ENCODE assay signal across 8 mouse cellular contexts in genomic region chr8:95411309-95411972, GRCm38 (mm10). TPM values are rescaled to one million over a fixed set of nuclear protein-coding genes. Genes with fewer than 3 reads are reported as not detected.
DNase-seq lines count a peak whose midpoint lies in the region; ATAC-seq and TF ChIP-seq lines count a peak whose summit lies in the region.

No protein-coding gene starts in this region.

- no peak overlapping the region for H3K9ac ChIP-seq in liver, embryonic 16.5 days (ENCODE audit: low read depth, low read length)
- H3K9ac ChIP-seq in liver, embryonic 12.5 days = no peak overlapping the region
- H3K9ac ChIP-seq in forebrain, embryonic 14.5 days (ENCODE audit: low read length) = no peak overlapping the region
- no peak overlapping the region for H3K9ac ChIP-seq in hindbrain, postnatal 0 days (replicated peaks; ENCODE audit: low read length)

- H3K4me2 ChIP-seq in liver, embryonic 16.5 days (ENCODE audit: low read depth, low read length) = no peak overlapping the region
- no peak overlapping the region for H3K4me2 ChIP-seq in liver, embryonic 12.5 days
- H3K4me2 ChIP-seq in forebrain, embryonic 14.5 days (ENCODE audit: low read length) = no peak overlapping the region
- H3K4me2 ChIP-seq in hindbrain, postnatal 0 days (ENCODE audit: low read depth, low read length) = no peak overlapping the region

- DNase-seq in forebrain, embryonic 14.5 days (ENCODE audit: low spot score) = peak; percentile 19
- peak; percentile 38 for DNase-seq in hindbrain, postnatal 0 days (ENCODE audit: low spot score)
- no peak for DNase-seq in cerebellum, postnatal 25 days
- no peak for DNase-seq in spleen, postnatal 10 days (ENCODE audit: low spot score in 2 of 2)
- DNase-seq in ovary, adult 18-20 months (ENCODE audit: low spot score) = no peak

- peak; percentile 32; the same call in 1 of the 2 replicates for ATAC-seq in liver, embryonic 16.5 days (ENCODE audit: low read depth)
- ATAC-seq in liver, embryonic 12.5 days = no peak
- no peak for ATAC-seq in forebrain, embryonic 14.5 days
- peak; percentile 79 for ATAC-seq in hindbrain, postnatal 0 days
- peak; percentile 78 for ATAC-seq in megakaryocyte progenitor cell, adult 5-6 weeks (replicated peaks; ENCODE audit: poor library complexity)

- no peaks in the 10 kb centered on the region; the same call in 1 of the 2 replicates for H3K4me1 ChIP-seq in liver, embryonic 16.5 days (ENCODE audit: control insufficient read depth, low read depth, low read length)
- H3K4me1 ChIP-seq in liver, embryonic 12.5 days = no peaks in the 10 kb centered on the region; the same call in 1 of the 2 replicates
- no peaks in the 10 kb centered on the region for H3K4me1 ChIP-seq in forebrain, embryonic 14.5 days (ENCODE audit: control insufficient read depth, insufficient read depth, low read length)
- H3K4me1 ChIP-seq in hindbrain, postnatal 0 days (ENCODE audit: insufficient read depth, low read length) = no peaks in the 10 kb centered on the region

- WGBS in liver, embryonic 16.5 days (ENCODE audit: insufficient replicate concordance) = 27% methylated on average over 10 of the region's 10 CpGs
- 27% methylated on average over 10 of the region's 10 CpGs for WGBS in liver, embryonic 12.5 days (ENCODE audit: insufficient replicate concordance)
- 60% methylated on average over 10 of the region's 10 CpGs for WGBS in forebrain, embryonic 14.5 days
- WGBS in hindbrain, postnatal 0 days = 40% methylated on average over 10 of the region's 10 CpGs

- H3K27me3 ChIP-seq in liver, embryonic 16.5 days (ENCODE audit: control insufficient read depth, insufficient read depth, low read depth, low read length) = no peaks in the 10 kb centered on the region
- no peaks in the 10 kb centered on the region for H3K27me3 ChIP-seq in liver, embryonic 12.5 days (replicated peaks)
- no peaks in the 10 kb centered on the region for H3K27me3 ChIP-seq in forebrain, embryonic 14.5 days (replicated peaks; ENCODE audit: control insufficient read depth, insufficient read depth, low read length)
- no peaks in the 10 kb centered on the region for H3K27me3 ChIP-seq in hindbrain, postnatal 0 days (ENCODE audit: insufficient read depth, low read length)

- no peaks in the 10 kb centered on the region for H3K36me3 ChIP-seq in liver, embryonic 16.5 days (ENCODE audit: control insufficient read depth, insufficient read depth)
- H3K36me3 ChIP-seq in liver, embryonic 12.5 days = no peaks in the 10 kb centered on the region
- no peaks in the 10 kb centered on the region for H3K36me3 ChIP-seq in forebrain, embryonic 14.5 days (ENCODE audit: control insufficient read depth, insufficient read depth, low read length)
- no peaks in the 10 kb centered on the region for H3K36me3 ChIP-seq in hindbrain, postnatal 0 days (ENCODE audit: insufficient read depth, low read length)

- no peak overlapping the region for H3K27ac ChIP-seq in liver, embryonic 16.5 days (ENCODE audit: low read length)
- H3K27ac ChIP-seq in liver, embryonic 12.5 days = no peak overlapping the region
- H3K27ac ChIP-seq in forebrain, embryonic 14.5 days (ENCODE audit: low read depth, low read length) = no peak overlapping the region
- H3K27ac ChIP-seq in hindbrain, postnatal 0 days = peak overlapping the region; percentile 28; the same call in 1 of the 2 replicates

- H3K4me3 ChIP-seq in liver, embryonic 16.5 days (ENCODE audit: low read depth, low read length) = no peak overlapping the region
- H3K4me3 ChIP-seq in liver, embryonic 12.5 days = no peak overlapping the region
- H3K4me3 ChIP-seq in forebrain, embryonic 14.5 days (ENCODE audit: low read depth, low read length) = no peak overlapping the region
- no peak overlapping the region for H3K4me3 ChIP-seq in hindbrain, postnatal 0 days (ENCODE audit: low read length)

- no peak for TF ChIP-seq CTCF in hindbrain, postnatal 0 days (IDR thresholded peaks at IDR 0.05; ENCODE audit: low read depth)

- H3K9me3 ChIP-seq in liver, embryonic 16.5 days (replicated peaks; ENCODE audit: control insufficient read depth, low read length) = no peaks in the 10 kb centered on the region
- no peaks in the 10 kb centered on the region for H3K9me3 ChIP-seq in liver, embryonic 12.5 days (replicated peaks)
- H3K9me3 ChIP-seq in forebrain, embryonic 14.5 days (replicated peaks; ENCODE audit: control insufficient read depth, low read length) = no peaks in the 10 kb centered on the region
- no peaks in the 10 kb centered on the region for H3K9me3 ChIP-seq in hindbrain, postnatal 0 days (ENCODE audit: low read length)

RNA-seq across cellular contexts. Expression of gene Cfap20, which starts 23.2 kb away (rescaled TPM):
- 27.7 and 27.8 TPM in 2 replicates for polyA plus RNA-seq in liver, embryonic 16.5 days (2015; fragmentation: Nextera tagmentation; extraction: Ambion mirVana)
- polyA plus RNA-seq in liver, embryonic 12.5 days (2016; fragmentation: Nextera tagmentation; extraction: Ambion mirVana) = 44.2 and 45.9 TPM in 2 replicates
- 137 and 152 TPM in 2 replicates for polyA plus RNA-seq in forebrain, embryonic 14.5 days (2014; fragmentation: Nextera tagmentation; extraction: Ambion mirVana)
- total RNA-seq in hindbrain, postnatal 0 days (2014; rRNA removed) = 72.3 and 74.5 TPM in 2 replicates
- polyA plus RNA-seq in hindbrain, postnatal 0 days (2015; fragmentation: Nextera tagmentation; extraction: Ambion mirVana) = 126 and 127 TPM in 2 replicates
- 96.0 and 101 TPM in 2 replicates for total RNA-seq in megakaryocyte progenitor cell, adult 5-6 weeks (2015)
- 52.0 and 63.2 TPM in 2 replicates for total RNA-seq in megakaryocyte progenitor cell, adult 5-6 weeks (2017)

RNA-seq across cellular contexts. Expression of gene Mmp15, which starts 59.4 kb away (rescaled TPM):
- polyA plus RNA-seq in liver, embryonic 16.5 days (2015; fragmentation: Nextera tagmentation; extraction: Ambion mirVana) = 0.76 and 0.85 TPM in 2 replicates
- polyA plus RNA-seq in liver, embryonic 12.5 days (2016; fragmentation: Nextera tagmentation; extraction: Ambion mirVana) = 2.9 TPM in 2 replicates
- 10.3 and 12.5 TPM in 2 replicates for polyA plus RNA-seq in forebrain, embryonic 14.5 days (2014; fragmentation: Nextera tagmentation; extraction: Ambion mirVana)
- 72.9 and 80.6 TPM in 2 replicates for total RNA-seq in hindbrain, postnatal 0 days (2014; rRNA removed)
- 14.0 and 14.2 TPM in 2 replicates for polyA plus RNA-seq in hindbrain, postnatal 0 days (2015; fragmentation: Nextera tagmentation; extraction: Ambion mirVana)
- 0.17 and 0.42 TPM in 2 replicates for total RNA-seq in megakaryocyte progenitor cell, adult 5-6 weeks (2015)
- total RNA-seq in megakaryocyte progenitor cell, adult 5-6 weeks (2017) = 0.03 and 0.04 TPM in 2 replicates

Comparison
In these comparisons a context has a peak if more than half of its experiments do, and no peak if none do; other contexts are left out.
1. ATAC-seq: peak in liver, embryonic 16.5 days (single experiment), hindbrain, postnatal 0 days (single experiment) and megakaryocyte progenitor cell, adult 5-6 weeks (single experiment); none in liver, embryonic 12.5 days (single experiment) and forebrain, embryonic 14.5 days (single experiment).
2. DNase-seq: peak in forebrain, embryonic 14.5 days (single experiment) and hindbrain, postnatal 0 days (single experiment); none in cerebellum, postnatal 25 days (0 of 2), spleen, postnatal 10 days (0 of 2) and ovary, adult 18-20 months (single experiment).